Mouse (Mus musculus) cerebellum, adult 8-10 months (tissue): ENCODE measurements at regions not wholly inside any gene's neighbourhood (a gene's known extent, or its start where the extent isn't known, plus 50 kb on each side); places are given as distances from the start of the nearest gene placed in this dataset.

Experiments used
- DNase-seq: peaks from one replicate; pipeline ENCODE4 v3.0.0; 2022

- no peak for DNase-seq
Measured at GRCm38 (mm10) chr17:80825971-80826730, 97.9 kb upstream of the Map4k3 start.

GRCm38 (mm10) chr17:80825518-80825901 is 97.2 kb upstream of the Map4k3 start:
- DNase-seq: no peak

GRCm38 (mm10) chr17:80824826-80825517 is 96.7 kb upstream of the Map4k3 start:
- no peak for DNase-seq

- DNase-seq: no peak
Measured at GRCm38 (mm10) chr17:80824261-80824660, 96.0 kb upstream of the Map4k3 start.

GRCm38 (mm10) chr17:80820888-80821287 is 92.6 kb upstream of the Map4k3 start:
- DNase-seq: no peak

- no peak for DNase-seq
Measured at GRCm38 (mm10) chr17:80818477-80819028, 90.3 kb upstream of the Map4k3 start.

- no peak for DNase-seq
Measured at GRCm38 (mm10) chr17:80815747-80816146, 87.5 kb upstream of the Map4k3 start.

- DNase-seq: no peak
Measured at GRCm38 (mm10) chr17:80813194-80813593, 84.9 kb upstream of the Map4k3 start.

GRCm38 (mm10) chr17:80809275-80809674 is 81.0 kb upstream of the Map4k3 start:
- DNase-seq: peak; percentile 69

GRCm38 (mm10) chr17:80808069-80808468 is 79.8 kb upstream of the Map4k3 start:
- DNase-seq: no peak

GRCm38 (mm10) chr17:80803361-80803915 is 75.2 kb upstream of the Map4k3 start:
- no peak for DNase-seq

GRCm38 (mm10) chr17:80802622-80803021 is 74.3 kb upstream of the Map4k3 start:
- DNase-seq: peak; percentile 60

- DNase-seq: peak; percentile 48
Measured at GRCm38 (mm10) chr17:80801991-80802390, 73.7 kb upstream of the Map4k3 start.

GRCm38 (mm10) chr17:80801451-80801983 is 73.2 kb upstream of the Map4k3 start:
- DNase-seq: peak; percentile 84

- DNase-seq: peak; percentile 48
Measured at GRCm38 (mm10) chr17:80800877-80801276, 72.6 kb upstream of the Map4k3 start.

- peak; percentile 39 for DNase-seq
Measured at GRCm38 (mm10) chr17:80800454-80800853, 72.2 kb upstream of the Map4k3 start.

- no peak for DNase-seq
Measured at GRCm38 (mm10) chr17:80799061-80799460, 70.8 kb upstream of the Map4k3 start.

GRCm38 (mm10) chr17:80798281-80798980 is 70.1 kb upstream of the Map4k3 start:
- no peak for DNase-seq

GRCm38 (mm10) chr17:80796790-80797189 is 68.5 kb upstream of the Map4k3 start:
- peak; percentile 63 for DNase-seq

- no peak for DNase-seq
Measured at GRCm38 (mm10) chr17:80796386-80796785, 68.1 kb upstream of the Map4k3 start.

GRCm38 (mm10) chr17:80795453-80796105 is 67.3 kb upstream of the Map4k3 start:
- DNase-seq: no peak

- DNase-seq: no peak
Measured at GRCm38 (mm10) chr17:80792605-80793004, 64.3 kb upstream of the Map4k3 start.
